Mouse (Mus musculus) E14TG2a.4 (cell line): ENCODE data around the gene Chaf1a.

Experiments used
- CTCF ChIP-seq: conservative IDR thresholded peaks from 2 replicates; pipeline ENCODE4 v1.5.1; 2014; ENCODE audit warnings: low read length
- POU5F1 ChIP-seq: IDR thresholded peaks from 2 replicates; pipeline ENCODE4 v1.6.1; 2014; ENCODE audit warnings: low read length, borderline replicate concordance

- TF ChIP-seq CTCF = no peak
- no peak for TF ChIP-seq POU5F1
Observed at GRCm38 (mm10) chr17:56103465-56104285, 63.4 kb downstream of the Chaf1a start.
